Mouse (Mus musculus) hindbrain, embryonic 12.5 days (tissue): Measurements from ENCODE around the gene Pcdh20. TPM values are rescaled to one million over a fixed set of nuclear protein-coding genes. Genes with fewer than 3 reads are reported as not detected.

Experiments
- ATAC-seq: fragments of 200-750 bp; cut with Nextera tagmentation; 2 replicates; pipeline ENCODE4 v1.8.0; 2017; ENCODE audit warnings: moderate TSS enrichment; ENCODE audit not compliant: low FRiP score
- H3K27ac ChIP-seq: fragments of 300-500 bp; sonication (generic); 2 replicates; pipeline ENCODE4 v1.5.1; 2016; ENCODE audit warnings: mild to moderate bottlenecking
- H3K27me3 ChIP-seq: fragments of 300-500 bp; sonication (generic); 2 replicates; pipeline ENCODE4 v1.6.1; 2016; ENCODE audit warnings: mild to moderate bottlenecking
- H3K36me3 ChIP-seq: fragments of 300-500 bp; sonication (generic); 2 replicates; pipeline ENCODE4 v1.6.1; 2016; ENCODE audit warnings: mild to moderate bottlenecking
- H3K4me1 ChIP-seq: fragments of 300-500 bp; sonication (generic); 2 replicates; pipeline ENCODE4 v1.6.1; 2016
- H3K4me2 ChIP-seq: fragments of 300-500 bp; sonication (generic); replicated peaks from 2 replicates; pipeline ENCODE4 v1.6.1; 2016; ENCODE audit warnings: mild to moderate bottlenecking
- H3K4me3 ChIP-seq: fragments of 300-500 bp; sonication (generic); 2 replicates; pipeline ENCODE4 v1.5.1; 2016; ENCODE audit warnings: mild to moderate bottlenecking
- H3K9ac ChIP-seq: fragments of 300-500 bp; sonication (generic); 2 replicates; pipeline ENCODE4 v1.6.1; 2016; ENCODE audit warnings: mild to moderate bottlenecking, moderate library complexity
- H3K9me3 ChIP-seq: fragments of 300-500 bp; sonication (generic); replicated peaks from 2 replicates; pipeline ENCODE4 v1.6.1; 2016; ENCODE audit warnings: mild to moderate bottlenecking
- WGBS: fragments of 180-500 bp; shearing (Covaris S2); methylation state at CpG from one replicate; pipeline ENCODE4 v1.1.7; 2016; 5-methylcytosine and 5-hydroxymethylcytosine counted together
- polyA plus RNA-seq: library from polyadenylated mRNA; unstranded; fragments of >200 nt; fragmentation: Nextera tagmentation; extraction: Ambion mirVana; gene quantifications from 2 replicates; pipeline ENCODE4 v1.2.1, GENCODE M21; 2016

Pcdh20 gene
- polyA plus RNA-seq: 1.5 and 3.3 TPM in 2 replicates

DNA sequence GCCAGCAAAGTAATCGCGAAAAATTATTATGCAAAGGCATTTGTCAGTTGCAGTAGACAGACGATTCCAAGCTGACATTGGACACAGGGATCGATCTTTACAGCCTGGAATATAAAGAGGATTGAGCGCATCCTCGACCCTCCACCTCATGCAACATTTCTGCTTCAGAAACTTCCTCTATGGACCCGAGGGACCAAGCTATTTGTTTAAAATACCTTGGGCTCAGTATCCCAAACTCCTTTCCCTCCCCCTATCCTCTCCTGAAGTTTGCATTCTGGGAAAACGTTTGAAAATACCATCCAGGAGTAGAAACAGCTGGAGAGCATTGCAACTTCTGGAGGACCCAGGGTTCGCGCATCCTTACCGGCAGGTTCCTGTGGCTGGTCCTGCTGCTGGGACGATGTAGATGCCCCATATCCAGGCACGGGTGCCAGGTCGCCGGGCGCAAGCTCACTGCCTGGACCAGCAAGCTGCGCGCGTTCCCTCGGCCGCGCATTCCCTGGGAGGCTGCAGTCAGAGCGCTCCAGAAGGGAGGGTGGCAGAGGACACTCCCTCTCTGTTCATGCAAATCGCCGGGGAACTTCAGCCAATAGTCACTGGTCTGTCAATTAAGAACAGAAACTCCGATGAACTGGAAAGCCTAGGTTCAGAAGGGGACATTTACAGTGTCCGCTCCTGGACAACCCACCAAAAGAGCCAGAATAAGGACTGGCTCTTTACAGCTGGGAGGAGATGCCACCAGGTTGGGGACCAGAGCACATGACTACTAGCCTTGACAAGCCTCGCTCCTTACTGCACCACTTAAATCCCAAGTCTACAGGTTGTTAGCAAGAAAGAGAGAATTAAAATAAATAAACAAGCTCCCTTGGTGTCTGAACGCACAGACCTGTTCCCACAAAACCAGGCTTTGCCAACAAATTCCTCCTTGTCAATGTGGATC lies at the start of gene Pcdh20:
Pcdh20 (minus strand) TSS at position 902 of the 940 bp plus-strand sequence.
- Histone ChIP-seq H3K9me3 (no peaks in the 10 kb centered on the region), H3K4me2 (peak within 1 kb of the TSS; percentile 93), H3K4me3 (peak within 1 kb of the TSS; percentile 47), H3K9ac (0 out of 2 replicates have a peak within 1 kb of the TSS, but pooled peaks have one; percentile 32), H3K4me1 (peaks cover 14% of the 10 kb centered on the region), H3K36me3 (no peaks in the 10 kb centered on the region), H3K27ac (no peak within 1 kb of the TSS), H3K27me3 (peaks cover 5% of the 10 kb centered on the region)
- peak; percentile 82 for ATAC-seq
- WGBS: 1% methylated on average over 29 of the region's 29 CpGs

DNA sequence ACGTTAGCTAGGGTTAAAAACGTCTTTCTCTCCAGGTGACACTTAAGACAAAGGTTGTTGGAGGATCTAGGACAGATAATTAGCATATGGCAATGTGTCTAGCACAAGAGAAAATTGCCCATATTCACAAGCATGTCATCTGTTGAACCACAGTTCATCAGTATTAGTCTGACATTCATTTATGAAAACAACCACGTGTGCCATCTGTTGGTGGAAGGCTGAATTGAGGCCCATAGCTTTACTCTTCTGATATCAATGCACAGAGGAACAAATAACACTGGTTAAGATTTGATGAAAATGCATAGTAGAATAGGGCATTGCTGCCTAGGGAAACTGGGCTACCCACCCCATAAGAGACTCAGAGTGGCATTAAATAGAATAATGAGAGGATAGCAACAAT lies 8.7 kb upstream of the Pcdh20 start:
- Histone ChIP-seq H3K36me3 (no peaks in the 10 kb centered on the region), H3K4me2 (no peak overlapping the region), H3K4me3 (no peak overlapping the region), H3K27ac (no peak overlapping the region), H3K27me3 (no peaks in the 10 kb centered on the region), H3K9me3 (no peaks in the 10 kb centered on the region), H3K9ac (no peak overlapping the region), H3K4me1 (no peaks in the 10 kb centered on the region)
- 50% methylated on average over 3 of the region's 3 CpGs for WGBS
- ATAC-seq: no peak

DNA sequence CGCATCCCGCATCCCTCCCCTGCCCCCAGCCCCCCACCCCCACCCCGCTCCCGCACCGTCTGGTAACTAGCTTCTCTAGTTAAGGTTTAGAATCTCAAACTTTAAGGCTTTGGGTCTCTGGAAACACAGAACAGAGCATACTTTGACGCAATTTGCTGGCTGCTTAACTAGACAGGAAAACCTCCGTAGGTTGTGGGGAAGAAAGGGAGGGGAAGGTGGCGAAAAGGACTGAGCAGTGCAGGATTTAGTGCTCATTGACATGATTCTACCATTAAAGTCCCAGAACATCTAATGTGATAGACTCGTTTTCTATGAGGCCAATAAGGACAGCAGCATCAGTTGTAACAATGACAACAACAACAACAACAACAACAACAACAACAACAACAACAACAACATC lies 1.2 kb downstream of the Pcdh20 start:
- H3K9me3 ChIP-seq: no peaks in the 10 kb centered on the region
- no peaks in the 10 kb centered on the region for H3K36me3 ChIP-seq
- 1% methylated on average over 9 of the region's 9 CpGs for WGBS
- H3K27ac ChIP-seq: no peak overlapping the region
- peak overlapping the region; percentile 47 for H3K4me3 ChIP-seq
- ATAC-seq: peak; percentile 50; the same call in 1 of the 2 replicates
- no peak overlapping the region for H3K9ac ChIP-seq
- H3K27me3 ChIP-seq: peaks cover 5% of the 10 kb centered on the region
- peaks cover 14% of the 10 kb centered on the region for H3K4me1 ChIP-seq
- peak overlapping the region; percentile 93 for H3K4me2 ChIP-seq

DNA sequence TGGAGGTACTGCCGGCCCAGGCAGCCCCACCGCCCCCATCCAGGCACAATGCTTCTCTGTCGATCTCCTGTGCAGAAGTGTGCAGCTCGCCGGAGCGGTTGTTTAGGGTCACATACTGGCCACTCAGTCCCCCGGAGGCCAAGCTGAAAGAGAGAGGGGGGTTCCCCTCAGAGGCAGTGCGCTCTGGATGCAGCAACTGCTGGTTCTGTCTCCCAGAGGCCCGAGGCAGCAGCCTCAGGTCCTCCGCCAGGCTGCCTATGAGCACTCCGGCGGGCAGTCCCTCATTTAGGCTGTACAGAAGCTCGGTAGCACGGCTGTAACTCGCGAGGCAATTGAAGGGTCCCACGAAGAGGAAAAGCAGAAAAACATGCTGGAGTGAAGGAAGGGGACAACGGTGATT lies 1.8 kb downstream of the Pcdh20 start:
- H3K4me3 ChIP-seq: peak overlapping the region; percentile 47
- WGBS: 1% methylated on average over 18 of the region's 18 CpGs
- H3K36me3 ChIP-seq: no peaks in the 10 kb centered on the region
- peak; percentile 62; the same call in 1 of the 2 replicates for ATAC-seq
- H3K27me3 ChIP-seq: peaks cover 5% of the 10 kb centered on the region
- H3K9me3 ChIP-seq: no peaks in the 10 kb centered on the region
- H3K27ac ChIP-seq: no peak overlapping the region
- H3K4me1 ChIP-seq: peaks cover 14% of the 10 kb centered on the region
- H3K4me2 ChIP-seq: peak overlapping the region; percentile 93
- peak overlapping the region; percentile 4; the same call in 1 of the 2 replicates for H3K9ac ChIP-seq

DNA sequence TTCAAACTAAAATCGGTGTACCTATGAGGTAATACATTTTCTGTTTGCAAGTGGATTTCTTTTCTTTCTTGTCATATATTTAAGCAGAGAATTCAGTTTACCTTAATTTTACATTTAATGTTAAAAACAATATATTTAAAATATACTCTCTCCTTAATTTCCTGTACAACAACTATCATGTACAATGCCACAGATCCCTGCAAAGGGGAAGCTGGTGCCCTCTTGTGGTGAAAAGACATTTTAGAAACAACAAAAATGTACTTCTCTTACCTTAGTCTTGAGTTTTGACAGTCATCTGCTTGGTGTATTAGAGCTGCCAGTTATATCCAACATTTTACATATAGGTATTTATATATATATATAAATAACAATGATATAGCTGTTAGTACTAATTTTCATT lies 4.8 kb downstream of the Pcdh20 start:
- Histone ChIP-seq H3K9ac (no peak overlapping the region), H3K4me1 (peaks cover 14% of the 10 kb centered on the region), H3K9me3 (no peaks in the 10 kb centered on the region), H3K4me3 (no peak overlapping the region), H3K4me2 (no peak overlapping the region), H3K27me3 (peaks cover 5% of the 10 kb centered on the region), H3K27ac (no peak overlapping the region), H3K36me3 (no peaks in the 10 kb centered on the region)
- 92% methylated on average over 1 of the region's 1 CpGs for WGBS
- ATAC-seq: no peak

DNA sequence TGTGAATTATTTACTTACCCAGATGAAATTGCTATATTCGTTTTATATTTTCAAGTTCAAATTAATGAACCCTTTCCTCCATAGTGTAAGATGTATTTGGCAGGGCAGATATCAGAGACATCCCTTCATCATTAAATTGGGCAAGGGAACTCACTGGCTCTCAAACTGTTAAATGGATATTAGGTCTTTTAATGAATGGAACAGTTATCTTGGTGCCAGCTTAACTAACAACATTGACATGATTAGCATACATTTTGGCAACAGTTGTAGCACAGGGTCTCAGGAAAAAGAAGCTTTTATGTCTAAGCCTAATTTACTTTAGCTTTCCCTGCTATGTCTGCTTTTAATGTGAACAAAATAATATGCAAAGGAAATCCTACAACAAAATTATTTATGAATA lies 6.8 kb downstream of the Pcdh20 start:
- no peak overlapping the region for H3K4me3 ChIP-seq
- WGBS: 77% methylated on average over 1 of the region's 1 CpGs
- no peak for ATAC-seq
- H3K27me3 ChIP-seq: peaks cover 3% of the 10 kb centered on the region; the same call in 1 of the 2 replicates
- no peak overlapping the region for H3K9ac ChIP-seq
- H3K36me3 ChIP-seq: no peaks in the 10 kb centered on the region
- no peaks in the 10 kb centered on the region for H3K9me3 ChIP-seq
- H3K4me2 ChIP-seq: no peak overlapping the region
- H3K4me1 ChIP-seq: peaks cover 3% of the 10 kb centered on the region; the same call in 1 of the 2 replicates
- no peak overlapping the region for H3K27ac ChIP-seq

DNA sequence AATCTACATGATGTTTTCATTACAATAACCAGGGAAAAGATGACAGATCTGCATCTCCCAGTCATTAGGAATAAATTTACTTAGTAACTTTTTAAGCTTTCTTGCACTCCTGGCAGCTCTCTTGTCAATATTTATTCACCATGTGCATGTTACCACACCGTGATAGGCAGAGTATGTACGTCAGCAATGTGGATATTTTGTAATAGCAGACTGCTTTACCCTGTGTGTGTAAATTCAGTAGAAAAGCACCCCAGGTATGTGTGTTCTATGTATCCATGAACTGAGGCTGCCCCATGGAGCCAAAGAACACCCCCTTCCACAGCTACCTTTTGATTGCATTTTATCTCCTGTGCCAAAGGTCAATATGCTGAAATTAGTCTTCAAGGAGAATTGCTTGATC lies 7.8 kb downstream of the Pcdh20 start:
- Histone ChIP-seq H3K9ac (no peak overlapping the region), H3K27ac (no peak overlapping the region), H3K4me2 (no peak overlapping the region), H3K9me3 (no peaks in the 10 kb centered on the region), H3K4me1 (no peaks in the 10 kb centered on the region), H3K4me3 (no peak overlapping the region), H3K27me3 (no peaks in the 10 kb centered on the region), H3K36me3 (no peaks in the 10 kb centered on the region)
- ATAC-seq: no peak
- WGBS: 79% methylated on average over 2 of the region's 2 CpGs

DNA sequence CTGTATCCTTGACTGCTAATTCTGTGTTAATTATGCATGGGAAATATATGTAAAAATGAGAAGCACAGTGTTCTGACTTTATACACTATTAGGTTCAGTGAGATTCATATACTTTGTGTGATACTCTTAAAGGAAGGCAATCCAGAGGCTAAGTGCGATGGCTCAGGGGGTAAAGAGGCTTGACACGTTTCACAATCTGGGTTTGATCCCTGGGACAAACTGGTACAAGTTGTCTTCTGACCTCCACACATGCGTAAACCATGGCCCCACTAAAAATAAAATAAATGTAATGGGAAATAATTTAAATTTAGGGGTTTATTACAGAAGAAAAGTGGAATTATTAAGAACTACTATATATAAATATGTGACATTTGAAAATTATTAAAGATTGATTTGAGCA lies 8.3 kb downstream of the Pcdh20 start:
- Histone ChIP-seq H3K4me3 (no peak overlapping the region), H3K27me3 (no peaks in the 10 kb centered on the region), H3K9ac (no peak overlapping the region), H3K27ac (no peak overlapping the region), H3K4me2 (no peak overlapping the region), H3K9me3 (no peaks in the 10 kb centered on the region), H3K4me1 (no peaks in the 10 kb centered on the region), H3K36me3 (no peaks in the 10 kb centered on the region)
- WGBS: 90% methylated on average over 3 of the region's 3 CpGs
- ATAC-seq: no peak

DNA sequence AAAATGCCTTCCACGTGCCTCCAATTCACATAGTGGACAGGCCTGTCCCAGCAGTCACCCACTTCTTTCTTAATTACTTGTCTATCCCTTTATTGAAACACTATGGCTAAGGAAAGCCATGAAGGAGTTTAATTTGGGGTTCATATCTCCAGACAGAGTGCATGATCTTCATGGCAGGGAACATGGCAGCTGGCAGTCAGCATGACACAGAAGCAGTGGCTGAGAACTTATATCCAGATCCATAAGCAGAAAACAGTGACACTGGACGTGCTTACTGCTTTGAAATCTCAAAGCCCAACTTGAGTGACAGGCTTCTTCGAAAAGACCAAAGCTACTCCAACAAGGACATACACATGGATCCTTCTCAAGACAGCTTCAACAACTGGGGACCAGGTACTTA lies 10.5 kb downstream of the Pcdh20 start:
- no peak overlapping the region for H3K9ac ChIP-seq
- WGBS: 87% methylated on average over 3 of the region's 3 CpGs
- ATAC-seq: no peak
- no peak overlapping the region for H3K4me3 ChIP-seq
- no peaks in the 10 kb centered on the region for H3K4me1 ChIP-seq
- no peak overlapping the region for H3K4me2 ChIP-seq
- H3K9me3 ChIP-seq: no peaks in the 10 kb centered on the region
- no peaks in the 10 kb centered on the region for H3K36me3 ChIP-seq
- H3K27me3 ChIP-seq: no peaks in the 10 kb centered on the region
- no peak overlapping the region for H3K27ac ChIP-seq

DNA sequence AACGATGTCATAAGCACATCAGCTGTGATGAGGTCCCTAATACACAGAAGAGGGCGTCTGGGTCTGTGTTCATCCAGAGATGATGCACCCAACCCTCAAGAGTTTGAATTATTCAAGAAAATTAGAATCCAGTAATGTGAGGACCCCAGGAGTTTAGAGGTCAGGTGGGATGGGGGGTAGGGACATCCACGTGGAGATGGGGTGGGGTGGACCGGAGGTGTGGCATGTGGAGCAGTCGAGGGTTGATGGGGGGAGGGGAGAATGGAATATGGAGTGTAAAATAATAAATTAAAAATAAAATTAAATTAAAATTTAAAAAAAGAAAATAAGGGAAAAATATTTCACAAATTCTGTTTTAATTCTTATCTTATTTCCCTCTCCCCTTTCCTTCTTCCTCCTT lies 27.9 kb downstream of the Pcdh20 start:
- Histone ChIP-seq H3K9me3 (no peaks in the 10 kb centered on the region), H3K27me3 (no peaks in the 10 kb centered on the region), H3K9ac (no peak overlapping the region), H3K27ac (no peak overlapping the region), H3K4me2 (no peak overlapping the region), H3K4me1 (no peaks in the 10 kb centered on the region), H3K4me3 (no peak overlapping the region), H3K36me3 (no peaks in the 10 kb centered on the region)
- ATAC-seq: peak; percentile 60; the same call in 1 of the 2 replicates
- WGBS: 73% methylated on average over 5 of the region's 5 CpGs

DNA sequence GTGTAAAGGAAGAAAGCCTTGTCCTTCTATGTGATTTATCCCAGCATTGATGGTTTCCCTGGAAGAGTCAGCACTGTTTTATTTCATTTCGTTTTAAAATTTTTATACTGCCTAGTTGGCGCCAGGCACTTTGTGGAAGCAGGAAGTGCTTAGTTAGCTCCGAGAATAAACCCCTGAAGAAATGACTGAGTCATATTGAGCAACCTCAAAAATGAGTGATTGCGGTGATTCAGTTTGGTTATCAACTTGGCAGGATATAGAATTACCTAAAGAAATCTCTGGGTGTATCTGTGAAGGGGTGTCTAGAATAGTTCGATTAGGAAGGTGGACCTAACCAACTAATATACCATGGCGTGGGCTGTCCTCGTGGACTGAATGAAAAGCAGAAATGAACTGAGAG lies 41.8 kb downstream of the Pcdh20 start:
- Histone ChIP-seq H3K4me3 (no peak overlapping the region), H3K36me3 (no peaks in the 10 kb centered on the region), H3K27me3 (no peaks in the 10 kb centered on the region), H3K27ac (no peak overlapping the region), H3K4me2 (no peak overlapping the region), H3K4me1 (no peaks in the 10 kb centered on the region), H3K9me3 (no peaks in the 10 kb centered on the region), H3K9ac (no peak overlapping the region)
- ATAC-seq: no peak
- WGBS: 90% methylated on average over 7 of the region's 7 CpGs

DNA sequence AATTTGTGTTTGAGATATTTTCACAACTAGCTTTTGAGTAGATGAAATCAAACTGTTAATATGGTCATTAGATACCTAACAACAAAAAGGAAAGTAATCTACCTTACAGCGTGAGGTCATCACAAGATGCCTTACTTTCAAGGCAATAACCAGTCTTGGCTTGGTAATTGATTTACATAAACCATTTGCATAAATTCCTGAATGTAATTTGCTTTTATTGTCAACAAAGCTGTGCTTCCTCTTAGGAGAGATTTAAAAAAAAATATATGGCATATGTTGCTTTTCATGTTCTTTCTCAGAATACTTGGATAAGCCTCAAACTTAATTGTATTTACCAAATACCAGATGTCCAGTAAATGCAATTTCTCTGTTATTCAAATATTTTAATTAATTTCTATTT lies 43.8 kb downstream of the Pcdh20 start:
- H3K36me3 ChIP-seq: no peaks in the 10 kb centered on the region
- H3K9ac ChIP-seq: no peak overlapping the region
- 82% methylated on average over 1 of the region's 1 CpGs for WGBS
- H3K4me1 ChIP-seq: no peaks in the 10 kb centered on the region
- no peak overlapping the region for H3K4me3 ChIP-seq
- no peak for ATAC-seq
- no peak overlapping the region for H3K27ac ChIP-seq
- no peak overlapping the region for H3K4me2 ChIP-seq
- no peaks in the 10 kb centered on the region for H3K9me3 ChIP-seq
- H3K27me3 ChIP-seq: no peaks in the 10 kb centered on the region
